Mouse (Mus musculus) forebrain, embryonic 11.5 days (tissue): ENCODE data around the gene Slc38a6. TPM values are rescaled to one million over a fixed set of nuclear protein-coding genes. Genes with fewer than 3 reads are reported as not detected.

ENCODE experiments used
- ATAC-seq: fragments of 200-750 bp; cut with Nextera tagmentation; replicated peaks from 2 replicates; pipeline ENCODE4 v1.8.0; 2017; ENCODE audit warnings: moderate TSS enrichment; ENCODE audit not compliant: low FRiP score
- DNase-seq: peaks from one replicate; pipeline ENCODE4 v3.0.0-alpha.2; 2017; ENCODE audit warnings: low spot score
- H3K27ac ChIP-seq: fragments of 300-500 bp; sonication (generic); 2 replicates; pipeline ENCODE4 v1.5.1; 2014; ENCODE audit warnings: low read depth, low read length
- H3K27me3 ChIP-seq: fragments of 300-500 bp; sonication (generic); 2 replicates; pipeline ENCODE4 v1.6.1; 2014; ENCODE audit warnings: mild to moderate bottlenecking, low read length, mixed read lengths; ENCODE audit not compliant: control insufficient read depth, insufficient read depth
- H3K36me3 ChIP-seq: fragments of 300-500 bp; sonication (generic); 2 replicates; pipeline ENCODE4 v1.6.1; 2014; ENCODE audit warnings: mild to moderate bottlenecking, low read length, moderate library complexity, mixed read lengths; ENCODE audit not compliant: control insufficient read depth, insufficient read depth
- H3K4me1 ChIP-seq: fragments of 300-500 bp; sonication (generic); replicated peaks from 2 replicates; pipeline ENCODE4 v1.6.1; 2014; ENCODE audit warnings: low read length, mixed read lengths; ENCODE audit not compliant: control insufficient read depth, insufficient read depth
- H3K4me2 ChIP-seq: fragments of 300-500 bp; sonication (generic); 2 replicates; pipeline ENCODE4 v1.6.1; 2014; ENCODE audit warnings: low read depth, mild to moderate bottlenecking, low read length, moderate library complexity, mixed read lengths; ENCODE audit not compliant: severe bottlenecking
- H3K4me3 ChIP-seq: fragments of 300-500 bp; sonication (generic); 2 replicates; pipeline ENCODE4 v1.5.1; 2014; ENCODE audit warnings: low read depth, low read length
- H3K9ac ChIP-seq: fragments of 300-500 bp; sonication (generic); 2 replicates; pipeline ENCODE4 v1.6.1; 2014; ENCODE audit warnings: low read length
- H3K9me3 ChIP-seq: fragments of 300-500 bp; sonication (generic); 2 replicates; pipeline ENCODE4 v1.6.1; 2016; ENCODE audit warnings: low read length, mixed read lengths; ENCODE audit not compliant: control insufficient read depth
- WGBS: fragments of 180-500 bp; shearing (Covaris S2); extraction: QIAGEN DNeasy Blood & Tissue Kit; methylation state at CpG from one replicate; pipeline ENCODE4 v1.1.7; 2014; 5-methylcytosine and 5-hydroxymethylcytosine counted together
- polyA plus RNA-seq: library from polyadenylated mRNA; unstranded; fragments of >200 nt; fragmentation: Nextera tagmentation; extraction: Ambion mirVana; gene quantifications from 2 replicates; pipeline ENCODE4 v1.2.1, GENCODE M21; 2014

Slc38a6 gene
- polyA plus RNA-seq, 1 experiment from 2014 or later = 9.7 TPM

DNA sequence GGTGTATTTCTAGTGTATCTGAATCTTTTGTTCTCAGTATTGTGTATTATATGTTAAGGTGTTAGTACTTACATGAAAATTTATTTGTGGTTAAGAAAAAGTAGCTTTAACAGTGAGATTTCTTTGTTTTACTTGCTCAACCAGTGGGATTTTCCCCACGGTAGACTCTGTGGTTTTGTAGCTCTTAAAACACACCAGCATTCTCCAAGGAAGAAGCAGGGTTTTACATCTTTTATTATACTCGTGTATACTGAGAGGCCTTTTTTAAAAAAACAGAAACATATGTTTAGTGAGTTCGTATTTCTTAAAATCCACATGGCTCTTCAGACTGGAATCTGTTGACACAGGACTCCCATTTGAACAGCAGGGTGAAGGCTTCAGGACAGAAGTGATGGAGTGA is 40.8 kb downstream of the Slc38a6 start:
- ATAC-seq (no peak), DNase-seq (no peak)
- WGBS = 78% methylated on average over 3 of the region's 3 CpGs
- Histone ChIP-seq H3K4me2 (no peak overlapping the region), H3K36me3 (no peaks in the 10 kb centered on the region), H3K27ac (no peak overlapping the region), H3K4me3 (no peak overlapping the region), H3K4me1 (no peaks in the 10 kb centered on the region), H3K27me3 (no peaks in the 10 kb centered on the region), H3K9me3 (no peaks in the 10 kb centered on the region), H3K9ac (no peak overlapping the region)

DNA sequence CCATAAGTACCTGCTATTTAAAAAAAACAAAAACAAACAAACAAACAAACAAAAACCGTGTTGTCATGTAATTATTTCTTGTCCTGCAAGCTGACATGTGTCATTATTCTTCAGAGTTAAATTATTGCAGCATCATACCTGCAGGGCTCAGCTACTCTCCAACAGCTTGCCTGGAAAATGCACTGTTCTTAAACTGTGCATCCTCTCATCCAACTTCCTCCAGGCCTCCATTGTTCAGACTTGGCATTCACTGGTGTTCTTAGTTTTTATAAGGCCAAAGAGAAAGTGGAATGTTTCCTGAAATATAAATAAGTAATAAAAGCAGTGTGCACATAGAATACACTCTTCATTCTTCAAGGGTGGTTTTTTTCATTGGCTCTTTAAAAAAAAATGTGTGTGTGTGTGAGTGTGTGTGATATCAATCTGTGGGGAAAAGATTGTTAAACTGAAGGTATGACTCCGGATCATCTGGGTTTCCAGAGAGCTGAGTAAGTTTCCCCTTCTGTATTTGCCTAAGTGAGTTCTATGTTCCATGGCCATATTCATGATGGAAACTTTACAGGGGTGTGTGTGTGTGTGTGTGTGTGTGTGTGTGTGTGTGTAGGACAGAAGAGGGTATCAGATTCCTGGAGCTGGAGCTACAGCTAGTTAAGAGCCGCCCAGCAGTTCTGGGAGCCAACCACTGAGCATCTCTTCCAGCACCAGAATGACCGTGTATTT is 42.0 kb downstream of the Slc38a6 start:
- Histone ChIP-seq H3K4me2 (no peak overlapping the region), H3K4me1 (no peaks in the 10 kb centered on the region), H3K9me3 (no peaks in the 10 kb centered on the region), H3K36me3 (no peaks in the 10 kb centered on the region), H3K27ac (no peak overlapping the region), H3K9ac (no peak overlapping the region), H3K27me3 (no peaks in the 10 kb centered on the region), H3K4me3 (no peak overlapping the region)
- ATAC-seq (no peak), DNase-seq (no peak)
- WGBS = 89% methylated on average over 4 of the region's 4 CpGs

GRCm38 (mm10) chr12:73330236-73330635 is 43.7 kb downstream of the Slc38a6 start:
- Histone ChIP-seq H3K9me3 (no peaks in the 10 kb centered on the region), H3K4me1 (no peaks in the 10 kb centered on the region), H3K36me3 (no peaks in the 10 kb centered on the region), H3K4me3 (no peak overlapping the region), H3K9ac (no peak overlapping the region), H3K4me2 (no peak overlapping the region), H3K27ac (no peak overlapping the region), H3K27me3 (no peaks in the 10 kb centered on the region)
- ATAC-seq (no peak), DNase-seq (no peak)
- 78% methylated on average over 7 of the region's 7 CpGs for WGBS

DNA sequence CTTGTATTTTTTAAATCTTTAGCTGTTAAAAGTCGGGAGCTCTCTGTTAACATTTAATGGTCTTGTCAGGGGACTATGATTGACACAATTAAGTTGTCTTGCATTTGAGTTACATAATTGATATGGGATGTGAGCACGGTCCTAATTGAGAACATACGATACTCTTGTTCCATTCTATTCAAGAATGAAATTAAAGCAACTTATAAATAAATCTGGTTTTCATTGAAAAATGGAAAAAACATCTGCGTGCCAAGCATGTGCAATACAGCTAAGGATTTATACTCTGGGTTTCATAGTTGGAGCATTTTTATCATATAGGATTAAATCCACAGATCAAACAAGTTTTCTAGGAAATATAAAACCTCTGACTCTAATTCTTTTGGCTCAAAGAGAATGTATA is 46.1 kb downstream of the Slc38a6 start:
- H3K27ac ChIP-seq = no peak overlapping the region
- no peak overlapping the region for H3K9ac ChIP-seq
- DNase-seq (no peak), ATAC-seq (no peak)
- no peaks in the 10 kb centered on the region for H3K4me1 ChIP-seq
- no peaks in the 10 kb centered on the region for H3K9me3 ChIP-seq
- 70% methylated on average over 4 of the region's 4 CpGs for WGBS
- no peaks in the 10 kb centered on the region for H3K36me3 ChIP-seq
- no peaks in the 10 kb centered on the region for H3K27me3 ChIP-seq
- H3K4me2 ChIP-seq = no peak overlapping the region
- H3K4me3 ChIP-seq = no peak overlapping the region

GRCm38 (mm10) chr12:73334051-73334551 is 47.5 kb downstream of the Slc38a6 start:
- ATAC-seq = no peak
- no peak overlapping the region for H3K27ac ChIP-seq
- H3K9me3 ChIP-seq = no peaks in the 10 kb centered on the region
- H3K36me3 ChIP-seq = no peaks in the 10 kb centered on the region
- peak; percentile 48 for DNase-seq
- H3K4me3 ChIP-seq = no peak overlapping the region
- WGBS = 72% methylated on average over 8 of the region's 8 CpGs
- H3K4me2 ChIP-seq = no peak overlapping the region
- no peak overlapping the region for H3K9ac ChIP-seq
- no peaks in the 10 kb centered on the region for H3K4me1 ChIP-seq
- H3K27me3 ChIP-seq = no peaks in the 10 kb centered on the region

- H3K27ac ChIP-seq = no peak overlapping the region
- 86% methylated on average over 7 of the region's 7 CpGs for WGBS
- DNase-seq = peak; percentile 41
Observed at GRCm38 (mm10) chr12:73337127-73337526, 50.5 kb downstream of the Slc38a6 start.

GRCm38 (mm10) chr12:73340642-73341293 is 54.2 kb downstream of the Slc38a6 start:
- Histone ChIP-seq H3K9me3 (no peaks in the 10 kb centered on the region), H3K4me2 (no peak overlapping the region), H3K27me3 (no peaks in the 10 kb centered on the region), H3K4me1 (peaks cover 7% of the 10 kb centered on the region; the same call in 1 of the 2 replicates), H3K36me3 (no peaks in the 10 kb centered on the region), H3K9ac (no peak overlapping the region), H3K4me3 (no peak overlapping the region), H3K27ac (no peak overlapping the region)
- 6% methylated on average over 8 of the region's 8 CpGs for WGBS
- peak; percentile 59 for DNase-seq
- ATAC-seq = peak; percentile 44; the same call in 1 of the 2 replicates

More at GRCm38 (mm10) chr12:73337127-73337526, 50.5 kb downstream of the Slc38a6 start:
- H3K27me3 ChIP-seq = no peaks in the 10 kb centered on the region
- H3K36me3 ChIP-seq = no peaks in the 10 kb centered on the region
- no peak overlapping the region for H3K4me2 ChIP-seq
- H3K9ac ChIP-seq = no peak overlapping the region
- no peak overlapping the region for H3K4me3 ChIP-seq
- H3K9me3 ChIP-seq = no peaks in the 10 kb centered on the region
- no peak for ATAC-seq
- H3K4me1 ChIP-seq = peaks cover 7% of the 10 kb centered on the region; the same call in 1 of the 2 replicates

- ATAC-seq (no peak), DNase-seq (peak; percentile 36)
- no peaks in the 10 kb centered on the region for H3K36me3 ChIP-seq
- no peak overlapping the region for H3K4me3 ChIP-seq
- H3K4me1 ChIP-seq = peaks cover 7% of the 10 kb centered on the region; the same call in 1 of the 2 replicates
- H3K27ac ChIP-seq = no peak overlapping the region
- no peak overlapping the region for H3K4me2 ChIP-seq
- H3K9me3 ChIP-seq = no peaks in the 10 kb centered on the region
- 53% methylated on average over 14 of the region's 14 CpGs for WGBS
- H3K27me3 ChIP-seq = no peaks in the 10 kb centered on the region
- no peak overlapping the region for H3K9ac ChIP-seq
Observed at GRCm38 (mm10) chr12:73341703-73342663, 55.4 kb downstream of the Slc38a6 start.
